Mouse (Mus musculus) megakaryocyte, embryonic 14.5 days (primary cell): ENCODE results near the gene Ccdc149.

ENCODE experiments used
- FLI1 ChIP-seq: IDR thresholded peaks from 2 replicates; pipeline ENCODE4 v1.6.1; 2012; ENCODE audit warnings: low read length, inconsistent platforms, mixed read lengths
- GATA1 ChIP-seq: IDR thresholded peaks from 3 replicates; pipeline ENCODE4 v1.6.1; 2012; ENCODE audit warnings: mixed read lengths, low read length, inconsistent platforms, borderline replicate concordance

GRCm38 (mm10) chr5:52415193-52415592 is 56.1 kb downstream of the Ccdc149 start:
- no peak for TF ChIP-seq GATA1
- no peak for TF ChIP-seq FLI1
